Mouse (Mus musculus) liver, postnatal 0 days (tissue): ENCODE measurements around the gene Hyal1.

Experiments
- CTCF ChIP-seq: sonication (generic); IDR thresholded peaks from 2 replicates; pipeline ENCODE4 v1.5.1; 2016; ENCODE audit warnings: antibody characterized with exemption, low read depth
- EP300 ChIP-seq: IDR thresholded peaks from 2 replicates; pipeline ENCODE4 v1.6.1; 2016; ENCODE audit warnings: antibody characterized with exemption, low read depth, mild to moderate bottlenecking

GRCm38 (mm10) chr9:107601275-107601674, 24.5 kb downstream of the Hyal1 start:
- TF ChIP-seq CTCF (no peak), EP300 (no peak)
